8 mouse cellular contexts compared by ENCODE assay signal in genomic region chrX:170017333-170018245, GRCm38 (mm10). TPM values are rescaled to one million over a fixed set of nuclear protein-coding genes. Genes with fewer than 3 reads are reported as not detected.
DNase-seq lines count a peak whose midpoint lies in the region; ATAC-seq and TF ChIP-seq lines count a peak whose summit lies in the region.
"Not testable (repeated sequence)": the region's sequence is repeated elsewhere in the genome, so short reads cannot be mapped to it uniquely, and the experiment has no call there.

No protein-coding gene starts in this region.

- intact Hi-C loops in heart, postnatal 14 days (cut with DNase I), result not testable (repeated sequence)

- peak; percentile 83 for DNase-seq in c-Kit-positive CD71-positive TER-119-negative erythroid progenitor cells, embryonic 14.5 days (ENCODE audit: low read depth)
- DNase-seq in heart, postnatal 14 days, result peak; percentile 66 to 83
- peak; percentile 81 to 91 for DNase-seq in kidney, postnatal 25 days
- peak; percentile 82 for DNase-seq in thymus, postnatal 0 days (ENCODE audit: low spot score)

- peak overlapping the region; percentile 80 for H3K4me3 ChIP-seq in E14TG2a.4 (replicated peaks; ENCODE audit: low read length)
- H3K4me3 ChIP-seq in forebrain, embryonic 12.5 days (replicated peaks); lung, embryonic 16.5 days (ENCODE audit: low read length): not testable (repeated sequence)
- 0 out of 2 replicates have a peak overlapping the region, but pooled peaks have one; percentile 1 for H3K4me3 ChIP-seq in neural tube, embryonic 15.5 days (replicated peaks)

- peak overlapping the region; percentile 53; the same call in 1 of the 2 replicates for H3K27ac ChIP-seq in forebrain, embryonic 12.5 days
- not testable (repeated sequence) for H3K27ac ChIP-seq in lung, embryonic 16.5 days (ENCODE audit: low read length)
- H3K27ac ChIP-seq in neural tube, embryonic 15.5 days (replicated peaks), result peak overlapping the region; percentile 0; the same call in 1 of the 2 replicates

- H3K9ac ChIP-seq in forebrain, embryonic 12.5 days; lung, embryonic 16.5 days (ENCODE audit: low read length); neural tube, embryonic 15.5 days (replicated peaks): not testable (repeated sequence)

- H3K4me2 ChIP-seq in forebrain, embryonic 12.5 days, result 0 out of 2 replicates have a peak overlapping the region, but pooled peaks have one; percentile 10
- peak overlapping the region; percentile 0; the same call in 1 of the 2 replicates for H3K4me2 ChIP-seq in lung, embryonic 16.5 days (ENCODE audit: low read depth, low read length)
- H3K4me2 ChIP-seq in neural tube, embryonic 15.5 days, result peak overlapping the region; percentile 7; the same call in 1 of the 2 replicates

- H3K27me3 ChIP-seq in E14TG2a.4 (ENCODE audit: insufficient read depth, low read length); forebrain, embryonic 12.5 days; lung, embryonic 16.5 days (ENCODE audit: control insufficient read depth, insufficient read depth, low read depth, low read length); neural tube, embryonic 15.5 days (replicated peaks): not testable (repeated sequence)

- peaks cover 43% of the 10 kb centered on the region for H3K9me3 ChIP-seq in E14TG2a.4 (ENCODE audit: low read length)
- peaks cover 43% of the 10 kb centered on the region for H3K9me3 ChIP-seq in forebrain, embryonic 12.5 days
- H3K9me3 ChIP-seq in lung, embryonic 16.5 days (ENCODE audit: control insufficient read depth, low read length), result peaks cover 16% of the 10 kb centered on the region
- H3K9me3 ChIP-seq in neural tube, embryonic 15.5 days (replicated peaks), result peaks cover 22% of the 10 kb centered on the region

- H3K4me1 ChIP-seq in E14TG2a.4 (replicated peaks; ENCODE audit: low read depth, low read length), result peaks cover 34% of the 10 kb centered on the region
- H3K4me1 ChIP-seq in forebrain, embryonic 12.5 days, result peaks cover 13% of the 10 kb centered on the region
- H3K4me1 ChIP-seq in lung, embryonic 16.5 days (replicated peaks; ENCODE audit: control insufficient read depth, insufficient read depth, low read length); neural tube, embryonic 15.5 days: not testable (repeated sequence)

- 53% methylated on average over 27 of the region's 27 CpGs for WGBS in forebrain, embryonic 12.5 days
- 53% methylated on average over 27 of the region's 27 CpGs for WGBS in lung, embryonic 16.5 days
- 52% methylated on average over 27 of the region's 27 CpGs for WGBS in neural tube, embryonic 15.5 days

- peaks cover 63% of the 10 kb centered on the region for H3K36me3 ChIP-seq in E14TG2a.4 (ENCODE audit: insufficient read depth, low read length)
- H3K36me3 ChIP-seq in forebrain, embryonic 12.5 days (replicated peaks), result peaks cover 42% of the 10 kb centered on the region
- peaks cover 35% of the 10 kb centered on the region for H3K36me3 ChIP-seq in lung, embryonic 16.5 days (ENCODE audit: control insufficient read depth, insufficient read depth, low read length)
- peaks cover 31% of the 10 kb centered on the region for H3K36me3 ChIP-seq in neural tube, embryonic 15.5 days

- ATAC-seq in forebrain, embryonic 12.5 days (ENCODE audit: low FRiP score), result peak; percentile 86
- ATAC-seq in lung, embryonic 16.5 days (ENCODE audit: low read depth), result peak; percentile 87
- peak; percentile 78 for ATAC-seq in neural tube, embryonic 15.5 days (ENCODE audit: low FRiP score)

- TF ChIP-seq CTCF in E14TG2a.4 (conservative IDR thresholded peaks at IDR 0.05; ENCODE audit: low read length), result peak; percentile 100

RNA-seq across cellular contexts. Expression of gene Gm21887, which starts 8.1 kb away (rescaled TPM):
- 181 and 277 TPM in 2 replicates for polyA plus RNA-seq in forebrain, embryonic 12.5 days (2016; fragmentation: Nextera tagmentation; extraction: Ambion mirVana)
- total RNA-seq in heart, postnatal 14 days (2021), result 10 to 100 TPM; 38.7 to 77.5 TPM
- polyA plus RNA-seq in lung, embryonic 16.5 days (2015; fragmentation: Nextera tagmentation; extraction: Ambion mirVana), result 126 and 202 TPM in 2 replicates
- polyA plus RNA-seq in neural tube, embryonic 15.5 days (2015; fragmentation: Nextera tagmentation; extraction: Ambion mirVana), result 134 and 143 TPM in 2 replicates
- 166 and 243 TPM in 2 replicates for polyA plus RNA-seq in thymus, postnatal 0 days (2015; fragmentation: Nextera tagmentation; extraction: Ambion mirVana)
